Mouse (Mus musculus) mouse embryonic stem cell (cell line): Measurements from ENCODE around the gene Lst1.

Source experiments
- in situ Hi-C, 2 experiments: fragments of 300-500 bp; cut with MboI; formaldehyde crosslinking; loops; 1 replicate in 1 of 2; 3 replicates in 1 of 2; pipeline ENCODE4 v1.14.3; 2019 to 2020; ENCODE audit warnings: low sequenced_read_pairs in 2 of 2, low pct_unique_long_range_greater_than_20kb in 1 of 2, mixed read lengths in 1 of 2; ENCODE audit not compliant: unreplicated experiment in 1 of 2

Gene Lst1

DNA sequence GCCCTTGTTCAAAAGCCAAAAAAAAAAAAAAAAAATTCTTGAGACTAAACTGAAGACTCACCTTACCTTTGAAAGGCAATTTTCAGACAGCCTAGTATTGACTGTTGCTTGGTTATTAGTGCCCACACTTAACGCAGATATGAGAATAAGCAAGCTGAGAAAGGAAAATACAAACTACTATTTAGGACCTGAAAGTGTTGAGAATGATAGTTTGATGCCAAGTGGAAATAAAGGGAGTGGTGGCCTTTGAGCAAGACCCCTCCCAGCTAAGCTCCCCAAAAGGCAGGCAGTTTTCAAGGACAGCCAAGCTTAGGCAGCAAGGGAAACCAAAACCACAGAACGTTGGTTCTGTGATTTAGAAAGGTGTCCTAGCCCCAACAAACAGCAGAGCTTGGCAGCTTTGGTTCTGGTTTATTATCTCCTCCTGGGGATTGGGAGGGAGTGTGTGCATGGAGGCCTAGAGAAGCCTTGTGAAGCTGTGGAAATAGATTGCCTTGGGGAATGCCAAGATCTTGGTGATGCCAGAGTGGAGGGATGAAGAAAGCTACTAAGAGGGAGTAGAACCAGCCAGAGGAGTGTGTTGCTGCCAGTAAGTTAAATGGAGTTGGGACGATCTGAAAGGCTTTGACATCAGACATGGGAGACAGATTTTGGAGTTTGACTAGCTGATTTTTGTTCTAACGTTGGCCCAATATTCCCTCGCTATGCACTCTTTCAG lies 40.2 kb downstream of the Lst1 start:
- in situ Hi-C loops = loop anchor here in 1 of 2 experiments (10.0 kb wide), 1 partner anchor 133 kb away; the partner anchor contains the start of gene Vwa7

DNA sequence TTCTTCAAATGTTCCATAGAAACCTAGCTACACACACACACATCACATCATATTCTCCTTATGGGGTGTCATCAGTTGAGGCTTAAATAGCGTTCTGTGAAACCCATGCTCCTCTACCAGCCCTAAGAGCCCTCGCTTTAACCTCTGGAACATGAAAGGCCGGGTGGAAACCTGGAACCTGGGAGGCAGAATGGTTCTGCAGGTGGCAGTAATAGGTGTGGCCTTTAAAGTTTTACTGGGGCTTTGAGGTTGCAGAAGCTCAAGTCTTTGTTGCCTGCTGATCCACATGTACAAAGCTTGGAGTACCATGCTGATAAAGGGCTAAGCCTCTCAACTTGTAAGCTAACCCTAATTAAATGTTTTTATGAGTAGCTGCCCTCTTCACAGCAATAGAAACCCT lies 40.9 kb downstream of the Lst1 start:
- in situ Hi-C loops = loop anchor here in 1 of 2 experiments (10.0 kb wide), 1 partner anchor 133 kb away; the partner anchor contains the start of gene Vwa7

DNA sequence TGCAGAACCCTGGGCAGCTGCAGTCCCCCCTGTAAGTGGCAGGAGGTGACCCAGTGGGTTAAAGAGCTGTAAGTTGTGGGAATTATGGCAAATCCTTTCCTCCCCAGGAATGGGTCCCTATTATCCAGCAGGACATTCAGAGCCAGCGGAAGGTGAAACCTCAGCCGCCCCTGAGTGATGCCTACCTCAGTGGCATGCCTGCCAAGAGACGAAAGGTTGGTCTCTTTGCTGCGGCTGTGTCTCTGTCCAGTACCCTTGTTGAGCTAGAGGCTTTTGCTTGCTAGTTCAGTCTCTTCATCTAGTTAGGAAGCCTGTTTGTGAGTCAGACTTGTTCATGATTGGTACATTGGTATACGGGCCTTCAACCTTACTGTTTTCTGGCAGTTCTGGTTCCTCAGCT lies 42.1 kb downstream of the Lst1 start:
- in situ Hi-C loops = loop anchor here in 1 of 2 experiments (10.0 kb wide), 1 partner anchor 131 kb away; the partner anchor contains the start of gene Vwa7

DNA sequence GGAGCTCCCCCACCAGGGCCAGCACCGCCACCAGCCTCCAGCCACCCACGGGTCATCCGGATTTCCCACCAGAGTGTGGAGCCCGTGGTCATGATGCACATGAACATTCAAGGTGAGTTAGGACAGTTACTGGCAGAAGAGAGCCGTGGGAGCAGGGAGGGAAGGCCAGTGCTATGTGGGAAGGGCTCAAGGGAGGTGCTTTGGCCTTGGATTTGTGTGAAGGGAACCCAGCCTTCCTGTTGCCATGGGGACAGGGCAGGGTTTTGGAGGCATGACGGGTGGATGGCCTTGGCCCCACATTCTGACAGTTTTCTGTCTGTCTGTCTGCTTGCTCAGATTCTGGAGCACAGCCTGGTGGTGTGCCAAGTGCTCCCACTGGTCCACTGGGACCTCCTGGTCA lies 46.3 kb downstream of the Lst1 start:
- in situ Hi-C loops = loop anchor here in 1 of 2 experiments (10.0 kb wide), 1 partner anchor 127 kb away; the partner anchor contains the start of gene Vwa7

DNA sequence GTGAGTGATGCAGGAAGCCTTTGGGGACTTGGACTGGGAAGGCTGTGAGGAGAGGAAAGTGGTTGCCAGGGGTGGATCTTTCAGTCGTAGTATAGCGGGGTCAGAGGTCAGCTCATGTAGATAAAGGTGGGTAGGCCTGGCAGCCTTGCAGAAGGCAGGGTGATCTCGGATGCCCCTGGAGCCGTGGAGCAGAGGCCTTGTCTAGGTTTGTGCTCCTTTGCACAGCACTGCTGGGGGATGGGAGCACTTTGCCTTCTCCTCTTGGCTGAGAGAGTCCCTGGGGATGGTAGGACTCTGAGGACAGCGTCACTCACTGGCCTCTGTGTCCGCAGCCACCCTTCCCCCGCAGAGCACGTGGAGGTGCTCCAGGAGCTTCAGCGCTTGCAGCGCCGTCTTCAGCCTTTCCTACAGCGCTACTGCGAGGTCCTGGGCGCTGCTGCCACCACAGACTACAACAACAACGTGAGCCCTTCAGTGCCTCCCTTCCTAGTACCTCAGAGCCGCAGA lies 47.7 kb downstream of the Lst1 start:
- in situ Hi-C loops = loop anchor here in 1 of 2 experiments (10.0 kb wide), 1 partner anchor 126 kb away; the partner anchor contains the start of gene Vwa7

DNA sequence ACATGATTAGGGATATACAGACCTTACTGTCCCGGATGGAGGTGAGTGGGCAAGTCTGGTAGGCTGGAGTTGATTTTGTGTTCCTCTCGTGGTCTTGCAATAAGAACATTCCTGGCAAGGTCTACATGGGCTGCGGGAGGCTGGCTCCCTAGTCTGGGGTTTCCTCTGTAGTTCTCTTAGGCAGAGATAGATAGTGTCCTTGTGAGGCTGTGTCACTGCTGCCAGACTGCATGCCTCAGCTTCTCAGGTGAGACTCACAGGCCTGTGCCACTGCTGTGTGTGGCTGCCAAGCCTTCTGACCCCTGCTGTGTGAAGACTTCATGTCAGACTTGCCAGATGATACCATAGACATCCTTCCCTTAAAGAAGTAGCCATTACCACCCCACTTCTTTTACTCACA lies 49.0 kb downstream of the Lst1 start:
- in situ Hi-C loops = no loop called here

DNA sequence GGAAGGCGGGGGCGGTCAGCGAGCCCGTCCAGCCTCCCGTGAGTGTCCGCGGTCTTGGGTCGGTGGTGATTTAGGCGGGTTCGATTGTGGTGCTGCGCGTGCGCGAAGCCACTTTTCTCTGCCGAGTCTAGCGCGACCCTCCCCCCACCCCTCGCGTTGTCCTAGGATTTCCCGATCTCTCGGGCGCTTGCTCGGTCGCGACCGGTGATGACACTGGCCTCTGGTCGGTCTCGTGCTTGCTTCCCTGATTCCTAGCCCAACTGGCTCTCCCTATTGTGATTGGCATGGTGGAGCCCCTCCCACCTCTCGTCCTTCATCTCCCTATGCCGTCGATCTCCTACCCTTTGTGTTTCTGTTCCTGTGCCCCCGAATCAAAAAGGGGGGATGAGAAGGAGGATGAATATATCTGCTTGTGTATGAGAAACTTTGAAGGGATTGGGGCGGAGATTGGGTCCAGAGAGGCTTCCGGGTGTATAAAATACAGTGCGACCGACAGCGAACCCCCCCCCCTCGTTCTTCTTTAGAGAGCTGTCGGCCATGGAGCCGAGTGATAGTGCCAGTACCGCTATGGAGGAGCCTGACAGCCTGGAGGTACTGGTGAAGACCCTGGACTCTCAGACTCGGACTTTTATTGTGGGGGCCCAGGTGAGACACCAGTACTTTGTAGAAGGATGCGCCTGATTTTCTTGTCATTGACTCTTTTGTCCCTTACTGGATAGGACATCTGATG lies 52.5 kb downstream of the Lst1 start:
- in situ Hi-C loops = no loop called here
